Mouse (Mus musculus) gastrocnemius, adult 8-10 months (tissue): Measurements from ENCODE around the gene Tefm. TPM values are rescaled to one million over a fixed set of nuclear protein-coding genes. Genes with fewer than 3 reads are reported as not detected.
A peak's percentile ranks its signal among the peaks of the same experiment; 100 is the strongest.
"Not testable (repeated sequence)": the region's sequence is repeated elsewhere in the genome, so short reads cannot be mapped to it uniquely, and the experiment has no call there.

Experiments
- DNase-seq, 2 experiments: peaks; one replicate each; pipeline ENCODE4 v3.0.0; 2022; ENCODE audit warnings: low spot score in 2 of 2
- total RNA-seq, 4 experiments: library from RNA; stranded (reverse); gene quantifications; 2 replicates each; pipeline ENCODE4 v1.2.4; 2022

Gene Tefm
- total RNA-seq, 4 experiments from 2014 or later: 19.0 to 22.1 (median 20.5) TPM

- no peak for DNase-seq
Measured at GRCm38 (mm10) chr11:80159018-80159417, 17.0 kb upstream of the Tefm start.

- no peak for DNase-seq
Measured at GRCm38 (mm10) chr11:80156841-80157240, 14.9 kb upstream of the Tefm start.

- no peak for DNase-seq
Measured at GRCm38 (mm10) chr11:80155961-80156360, 14.0 kb upstream of the Tefm start.

GRCm38 (mm10) chr11:80155541-80155940, 13.6 kb upstream of the Tefm start:
- DNase-seq: no peak

GRCm38 (mm10) chr11:80154501-80154900, 12.5 kb upstream of the Tefm start:
- no peak for DNase-seq

GRCm38 (mm10) chr11:80153857-80154495, 12.0 kb upstream of the Tefm start, which contains the start of gene Adap2:
Gene Adap2, plus strand, starts transcription at chr11:80154105.
- DNase-seq: peak; percentile 90 to 92

- no peak for DNase-seq
Measured at GRCm38 (mm10) chr11:80152376-80152775, 10.4 kb upstream of the Tefm start.

GRCm38 (mm10) chr11:80151541-80151940, 9.6 kb upstream of the Tefm start:
- DNase-seq: no peak

GRCm38 (mm10) chr11:80150566-80150965, 8.6 kb upstream of the Tefm start:
- no peak for DNase-seq

- no peak for DNase-seq
Measured at GRCm38 (mm10) chr11:80149412-80150023, 7.5 kb upstream of the Tefm start.

GRCm38 (mm10) chr11:80148974-80149373, 7.0 kb upstream of the Tefm start:
- not testable (repeated sequence) for DNase-seq

GRCm38 (mm10) chr11:80148313-80148712, 6.3 kb upstream of the Tefm start:
- DNase-seq: peak in 1 of 2 experiments; percentile 24

GRCm38 (mm10) chr11:80147748-80148147, 5.8 kb upstream of the Tefm start:
- DNase-seq: no peak

- DNase-seq: no peak
Measured at GRCm38 (mm10) chr11:80145787-80146275, 3.9 kb upstream of the Tefm start.

GRCm38 (mm10) chr11:80142872-80143271, 897 bp upstream of the Tefm start:
- no peak for DNase-seq

GRCm38 (mm10) chr11:80137773-80138172, 4.2 kb downstream of the Tefm start:
- no peak for DNase-seq

- DNase-seq: no peak
Measured at GRCm38 (mm10) chr11:80136786-80137185, 5.2 kb downstream of the Tefm start.

- DNase-seq: no peak
Measured at GRCm38 (mm10) chr11:80135954-80136683, 5.9 kb downstream of the Tefm start.

- DNase-seq: no peak
Measured at GRCm38 (mm10) chr11:80134744-80135143, 7.2 kb downstream of the Tefm start.

- DNase-seq: no peak
Measured at GRCm38 (mm10) chr11:80132050-80132449, 9.9 kb downstream of the Tefm start.

- no peak for DNase-seq
Measured at GRCm38 (mm10) chr11:80116411-80116810, 25.6 kb downstream of the Tefm start.

- DNase-seq: no peak
Measured at GRCm38 (mm10) chr11:80104407-80104806, 37.6 kb downstream of the Tefm start.
